Mouse (Mus musculus) myocyte (in vitro differentiated cells): ENCODE results near the gene Xylt1.

Experiments used
- MAX ChIP-seq: IDR thresholded peaks from one replicate; pipeline ENCODE4 v1.6.1; 2011; ENCODE audit warnings: low read depth, mild to moderate bottlenecking, control low read depth
- POLR2A ChIP-seq: IDR thresholded peaks from one replicate; pipeline ENCODE4 v1.6.1; 2011; ENCODE audit warnings: low read depth, mild to moderate bottlenecking, control low read depth, moderate library complexity; ENCODE audit not compliant: insufficient read length
- TCF12 ChIP-seq: IDR thresholded peaks from one replicate; pipeline ENCODE4 v1.6.1; 2011; ENCODE audit warnings: mild to moderate bottlenecking, control low read depth; ENCODE audit not compliant: poor library complexity, insufficient read depth, severe bottlenecking
- TCF3 ChIP-seq: IDR thresholded peaks from one replicate; pipeline ENCODE4 v1.6.1; 2011; ENCODE audit warnings: low read depth, control low read depth; ENCODE audit not compliant: insufficient read length

DNA sequence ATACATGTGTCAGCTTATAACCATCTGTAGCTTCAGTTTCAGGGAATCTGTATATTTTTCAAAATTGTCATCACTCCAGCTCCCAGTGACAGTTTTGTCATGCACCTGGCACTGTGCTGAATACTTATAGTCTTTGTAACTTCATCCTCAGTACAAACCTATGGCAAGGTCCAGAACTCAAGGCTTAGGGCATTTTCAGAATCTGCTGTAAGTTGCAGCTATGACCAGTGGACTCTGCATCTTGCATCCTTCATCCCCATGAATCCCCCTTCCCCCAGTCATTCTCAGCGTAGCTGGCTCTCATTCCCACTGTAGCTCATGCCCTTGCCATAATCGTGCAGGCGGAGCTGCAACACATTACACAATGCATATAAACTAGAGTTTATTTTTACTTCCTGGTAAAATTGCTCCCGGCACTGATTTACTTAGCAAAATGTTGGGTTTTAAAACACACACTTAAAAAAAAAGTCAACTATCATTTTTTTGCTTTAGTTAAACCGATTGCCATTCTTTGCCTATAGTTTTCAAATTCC lies 336.2 kb downstream of the Xylt1 start:
- TF ChIP-seq POLR2A (no peak), TCF3 (no peak), TCF12 (no peak), MAX (no peak)
